Mouse (Mus musculus) liver, adult 2 months (tissue): Measurements from ENCODE around the gene Slc35a3.

Experiments used
- CTCF ChIP-seq: fragments of 200-500 bp; IDR thresholded peaks from 2 replicates; pipeline ENCODE4 v1.5.1; 2011; ENCODE audit warnings: low read depth, low read length, control low read depth
- POLR2A ChIP-seq: fragments of 200-500 bp; IDR thresholded peaks from 2 replicates; pipeline ENCODE4 v1.6.1; 2011; ENCODE audit warnings: low read length, control low read depth; ENCODE audit not compliant: insufficient read depth; ENCODE audit errors: extremely low read depth

DNA sequence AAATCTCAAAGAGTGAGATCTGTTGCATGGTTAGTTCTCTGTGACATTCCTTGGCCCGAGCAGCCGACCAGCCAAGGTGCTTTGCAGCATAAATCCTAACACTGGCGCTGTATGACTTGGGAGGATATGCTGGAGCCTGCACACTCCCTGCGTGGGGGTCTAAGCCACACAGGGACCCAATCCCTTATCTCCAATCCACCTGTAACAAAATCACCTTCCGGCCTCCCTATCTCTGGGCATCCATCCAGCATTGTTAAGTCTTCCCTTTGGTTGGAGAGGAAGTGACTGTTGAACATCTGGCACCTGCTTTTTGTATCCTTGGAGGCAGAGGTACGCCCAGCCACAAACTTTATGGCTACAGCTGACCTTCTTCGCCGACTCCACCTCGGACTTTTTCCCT, 14.2 kb upstream of the Slc35a3 start:
- TF ChIP-seq CTCF (no peak), POLR2A (no peak)
